Mouse (Mus musculus): ENCODE measurements around the gene Sec14l2.

DNA sequence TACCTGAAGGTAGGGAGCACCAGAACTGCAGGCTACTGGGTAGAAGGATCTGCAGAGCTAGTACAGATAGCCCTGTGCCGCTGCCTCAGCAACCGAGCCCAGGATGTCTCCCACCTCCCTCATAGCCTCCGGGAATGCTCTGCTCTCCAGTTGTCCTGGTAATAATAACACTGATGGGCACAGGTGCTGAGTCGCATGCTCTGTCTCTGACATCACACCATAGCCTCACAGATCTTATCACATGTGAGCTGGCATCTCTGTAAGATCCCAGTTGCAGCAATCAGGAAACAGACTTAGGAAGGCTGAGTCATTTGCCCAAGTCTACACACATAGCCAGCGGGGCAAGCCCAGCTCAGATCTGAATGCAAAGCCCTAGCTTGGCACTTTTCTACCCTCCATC is 21.4 kb downstream of the Sec14l2 start:
- TF ChIP-seq CTCF (IDR thresholded peaks at IDR 0.05; ENCODE audit: borderline replicate concordance, extremely low read depth, insufficient read depth, insufficient read length) (no peak), POLR2A (IDR thresholded peaks at IDR 0.05; ENCODE audit: borderline replicate concordance, extremely low read depth, insufficient read depth, insufficient read length, poor library complexity, severe bottlenecking) (no peak)

Measured in brain, embryonic 14.5 days (tissue).